Mouse (Mus musculus): ENCODE results near the gene Gkap1.

Gene Gkap1

DNA sequence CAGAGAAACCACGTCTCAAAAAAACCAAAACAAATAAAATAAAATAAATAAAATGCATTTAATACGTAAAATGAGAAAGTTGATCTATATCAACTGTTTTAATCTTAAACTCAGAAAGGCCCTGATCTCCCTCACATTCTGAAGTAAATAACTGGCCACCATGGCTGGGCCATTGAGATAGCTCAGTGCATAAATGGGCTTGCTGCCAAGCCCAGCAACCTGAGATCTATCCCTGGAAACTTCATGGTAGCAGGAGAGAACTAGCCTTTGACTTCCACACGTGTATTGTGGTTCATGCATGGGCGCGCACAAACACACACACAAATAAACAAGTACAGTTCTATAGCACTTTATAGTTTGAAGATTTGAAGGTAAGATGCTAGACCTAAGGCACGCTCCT is 74.2 kb downstream of the Gkap1 start:
- DNase-seq (ENCODE audit: low read depth, low spot score): no peak
- Histone ChIP-seq H3K27me3 (ENCODE audit: control insufficient read depth, insufficient read depth, low read length, poor library complexity, severe bottlenecking) (no peaks in the 10 kb centered on the region), H3K36me3 (ENCODE audit: control insufficient read depth, insufficient read depth, low read length, poor library complexity, severe bottlenecking) (no peaks in the 10 kb centered on the region)

DNA sequence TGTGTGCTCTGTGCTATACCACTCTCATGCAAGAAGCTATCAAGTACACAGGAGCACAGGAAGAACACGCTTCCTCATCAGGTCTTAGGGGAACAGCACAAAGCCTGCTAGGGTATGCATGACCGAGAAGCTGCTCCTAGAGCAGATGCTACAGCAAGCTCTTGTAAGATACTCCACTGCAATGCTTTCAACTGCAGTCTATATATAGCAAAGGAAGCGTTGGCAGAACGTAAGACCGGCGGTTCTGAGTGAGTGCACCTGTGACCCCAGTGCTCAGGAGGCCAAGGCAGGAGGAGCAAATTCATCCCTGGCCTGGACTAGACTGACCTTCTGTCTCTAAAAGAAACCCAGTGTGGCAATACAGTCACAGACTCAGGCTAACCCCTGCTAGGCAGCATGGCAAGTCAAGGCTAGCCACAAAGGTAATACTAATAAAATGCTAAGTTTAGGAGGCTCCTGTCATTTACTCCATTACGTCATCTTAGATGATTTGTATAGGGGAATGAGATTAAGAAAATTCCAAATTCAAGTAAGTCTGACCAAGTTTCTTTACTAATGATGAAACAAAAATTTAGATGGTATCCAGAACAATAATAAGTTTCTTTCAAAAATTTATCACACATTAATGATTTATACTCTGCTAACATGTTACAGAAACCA is 77.4 kb downstream of the Gkap1 start:
- peak; percentile 76 for DNase-seq (ENCODE audit: low read depth, low spot score)

DNA sequence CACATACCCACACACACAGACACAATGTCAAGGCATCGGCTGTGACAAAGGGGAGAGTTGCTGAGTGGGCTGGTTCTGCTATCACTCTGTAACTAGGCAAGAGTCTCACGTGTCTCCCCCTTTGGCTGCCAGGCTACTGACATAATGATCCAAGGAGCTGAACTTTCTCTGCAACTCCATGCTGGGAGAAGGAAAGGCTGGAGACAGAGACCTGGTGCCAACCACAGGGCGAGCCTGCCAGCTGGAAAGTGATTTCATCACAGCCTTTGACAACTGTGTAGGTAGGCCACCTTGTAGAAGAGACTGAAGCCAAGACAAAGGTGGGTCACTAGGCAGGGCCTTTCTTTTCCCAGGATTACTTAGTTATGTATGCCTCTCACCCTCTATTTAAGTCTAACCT is 78.3 kb downstream of the Gkap1 start:
- Histone ChIP-seq H3K27me3 (ENCODE audit: control insufficient read depth, insufficient read depth, low read length, poor library complexity, severe bottlenecking) (no peaks in the 10 kb centered on the region), H3K36me3 (ENCODE audit: control insufficient read depth, insufficient read depth, low read length, poor library complexity, severe bottlenecking) (peaks cover 9% of the 10 kb centered on the region)
- no peak for DNase-seq (ENCODE audit: low read depth, low spot score)

More for the DNA sequence above, 77.4 kb downstream of the Gkap1 start:
- Histone ChIP-seq H3K36me3 (ENCODE audit: control insufficient read depth, insufficient read depth, low read length, poor library complexity, severe bottlenecking) (peaks cover 7% of the 10 kb centered on the region), H3K27me3 (ENCODE audit: control insufficient read depth, insufficient read depth, low read length, poor library complexity, severe bottlenecking) (no peaks in the 10 kb centered on the region)

GRCm38 (mm10) chr13:58194908-58195307 is 80.6 kb downstream of the Gkap1 start:
- Histone ChIP-seq H3K36me3 (ENCODE audit: control insufficient read depth, insufficient read depth, low read length, poor library complexity, severe bottlenecking) (peaks cover 17% of the 10 kb centered on the region), H3K27me3 (ENCODE audit: control insufficient read depth, insufficient read depth, low read length, poor library complexity, severe bottlenecking) (no peaks in the 10 kb centered on the region)
- no peak for DNase-seq (ENCODE audit: low read depth, low spot score)

- no peaks in the 10 kb centered on the region for H3K27me3 ChIP-seq (ENCODE audit: control insufficient read depth, insufficient read depth, low read length, poor library complexity, severe bottlenecking)
- peaks cover 22% of the 10 kb centered on the region for H3K36me3 ChIP-seq (ENCODE audit: control insufficient read depth, insufficient read depth, low read length, poor library complexity, severe bottlenecking)
- no peak for DNase-seq (ENCODE audit: low read depth, low spot score)
Observed at GRCm38 (mm10) chr13:58193221-58193620, 82.3 kb downstream of the Gkap1 start.

DNA sequence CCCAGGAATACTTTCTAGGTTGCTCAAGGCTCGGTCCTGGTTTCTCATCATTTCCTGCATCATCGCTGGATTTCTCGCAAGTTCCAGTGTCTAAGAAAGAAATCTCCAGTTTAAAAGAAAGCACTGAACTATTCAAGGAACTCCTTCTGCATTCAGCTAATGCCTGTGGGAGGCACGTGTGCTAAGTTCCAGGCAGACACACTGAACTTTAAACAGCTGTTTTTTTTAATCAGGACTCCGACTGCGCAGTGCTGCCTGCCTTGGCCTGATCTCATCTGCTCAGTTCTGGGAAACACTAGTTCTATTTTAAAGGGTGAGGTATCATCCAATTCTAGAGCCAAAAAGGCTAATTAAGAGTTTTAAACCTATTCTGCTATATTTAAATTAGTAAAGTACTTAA is 83.4 kb downstream of the Gkap1 start:
- no peak for DNase-seq (ENCODE audit: low read depth, low spot score)
- H3K36me3 ChIP-seq (ENCODE audit: control insufficient read depth, insufficient read depth, low read length, poor library complexity, severe bottlenecking): peaks cover 22% of the 10 kb centered on the region
- H3K27me3 ChIP-seq (ENCODE audit: control insufficient read depth, insufficient read depth, low read length, poor library complexity, severe bottlenecking): no peaks in the 10 kb centered on the region

GRCm38 (mm10) chr13:58191516-58191915 is 84.0 kb downstream of the Gkap1 start:
- Histone ChIP-seq H3K36me3 (ENCODE audit: control insufficient read depth, insufficient read depth, low read length, poor library complexity, severe bottlenecking) (peaks cover 22% of the 10 kb centered on the region), H3K27me3 (ENCODE audit: control insufficient read depth, insufficient read depth, low read length, poor library complexity, severe bottlenecking) (no peaks in the 10 kb centered on the region)
- DNase-seq (ENCODE audit: low read depth, low spot score): no peak

DNA sequence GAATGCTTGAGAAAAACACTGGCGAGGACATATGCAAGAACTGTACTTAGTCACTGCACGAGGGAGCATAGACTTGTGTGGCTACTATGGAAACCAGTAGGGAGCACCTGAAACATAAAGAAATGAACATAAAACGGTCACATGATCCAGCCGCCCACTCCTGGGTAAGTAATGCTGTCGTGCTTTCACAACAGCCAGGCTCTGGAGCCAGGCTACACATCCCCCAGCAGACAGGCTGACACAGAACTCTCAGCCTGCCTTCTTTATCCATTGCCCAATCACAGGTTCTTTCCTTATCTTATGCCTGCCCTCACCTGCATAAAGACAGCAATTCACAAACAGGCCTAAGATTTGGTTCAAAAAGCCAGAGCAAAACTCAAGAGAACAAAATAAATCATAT is 86.0 kb downstream of the Gkap1 start:
- H3K27me3 ChIP-seq (ENCODE audit: control insufficient read depth, insufficient read depth, low read length, poor library complexity, severe bottlenecking): no peaks in the 10 kb centered on the region

GRCm38 (mm10) chr13:58188412-58188811 is 87.1 kb downstream of the Gkap1 start:
- DNase-seq (ENCODE audit: low read depth, low spot score): peak; percentile 92
- Histone ChIP-seq H3K27me3 (ENCODE audit: control insufficient read depth, insufficient read depth, low read length, poor library complexity, severe bottlenecking) (no peaks in the 10 kb centered on the region), H3K36me3 (ENCODE audit: control insufficient read depth, insufficient read depth, low read length, poor library complexity, severe bottlenecking) (peaks cover 21% of the 10 kb centered on the region)

More for the DNA sequence above, 86.0 kb downstream of the Gkap1 start:
- peaks cover 21% of the 10 kb centered on the region for H3K36me3 ChIP-seq (ENCODE audit: control insufficient read depth, insufficient read depth, low read length, poor library complexity, severe bottlenecking)
- no peak for DNase-seq (ENCODE audit: low read depth, low spot score)

DNA sequence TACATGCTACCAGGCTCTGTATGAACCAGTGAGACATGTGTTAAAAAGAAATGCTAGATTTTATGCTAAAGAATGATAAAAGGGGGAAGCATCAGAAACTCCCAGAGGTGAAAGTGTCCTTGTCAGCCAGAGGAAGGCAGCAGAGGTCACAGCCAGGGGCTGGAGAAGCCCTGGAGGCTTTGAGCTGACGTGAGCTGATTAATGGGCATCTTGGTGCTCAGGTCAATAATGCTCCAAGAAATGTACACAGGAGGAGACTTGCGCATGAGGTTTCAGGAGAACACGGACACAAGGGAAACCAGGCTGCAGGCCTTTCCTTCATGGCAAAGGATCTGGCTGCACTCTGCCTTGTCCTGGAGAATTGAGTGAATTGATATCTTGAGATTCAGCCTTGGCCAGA is 87.7 kb downstream of the Gkap1 start:
- Histone ChIP-seq H3K36me3 (ENCODE audit: control insufficient read depth, insufficient read depth, low read length, poor library complexity, severe bottlenecking) (peaks cover 16% of the 10 kb centered on the region), H3K27me3 (ENCODE audit: control insufficient read depth, insufficient read depth, low read length, poor library complexity, severe bottlenecking) (no peaks in the 10 kb centered on the region)
- no peak for DNase-seq (ENCODE audit: low read depth, low spot score)

DNA sequence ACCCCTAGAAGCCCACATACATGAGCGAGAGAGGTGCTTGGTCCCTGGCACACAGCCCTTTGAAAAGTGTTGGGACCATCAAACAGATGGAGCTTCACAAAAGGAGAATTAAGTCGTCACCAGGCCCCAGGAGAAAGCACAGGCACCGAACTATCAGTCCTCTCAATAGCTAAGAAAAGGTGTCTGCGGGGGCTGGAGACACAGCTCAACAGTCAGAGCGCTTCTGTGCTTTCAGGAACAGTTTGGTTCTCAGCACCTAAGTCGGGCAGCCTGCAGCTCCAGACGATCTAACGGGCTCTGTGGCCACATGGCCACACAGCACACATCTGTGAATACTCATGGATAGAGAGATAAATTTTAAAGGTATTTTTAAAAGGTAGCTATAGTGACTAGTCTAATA is 89.2 kb downstream of the Gkap1 start:
- peaks cover 11% of the 10 kb centered on the region for H3K36me3 ChIP-seq (ENCODE audit: control insufficient read depth, insufficient read depth, low read length, poor library complexity, severe bottlenecking)
- no peak for DNase-seq (ENCODE audit: low read depth, low spot score)
- no peaks in the 10 kb centered on the region for H3K27me3 ChIP-seq (ENCODE audit: control insufficient read depth, insufficient read depth, low read length, poor library complexity, severe bottlenecking)

DNA sequence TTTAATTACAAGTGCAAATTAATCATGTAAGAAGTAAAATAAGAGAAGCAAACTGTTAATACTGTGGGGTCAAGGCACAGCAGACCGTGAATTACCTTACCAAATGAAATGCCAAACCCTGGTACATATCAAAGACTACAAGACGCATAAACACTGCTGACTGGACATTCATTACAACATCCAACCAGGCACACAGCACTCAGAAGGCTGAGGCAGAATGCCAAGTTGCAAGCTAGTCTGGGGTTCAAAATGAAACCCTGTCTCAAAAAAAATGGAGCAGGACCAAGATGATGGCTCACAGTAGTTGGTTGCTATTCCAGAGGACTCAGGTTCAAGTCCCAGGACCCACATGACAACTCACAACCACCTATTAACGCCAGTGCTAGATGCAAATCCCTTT is 91.4 kb downstream of the Gkap1 start:
- Histone ChIP-seq H3K27me3 (ENCODE audit: control insufficient read depth, insufficient read depth, low read length, poor library complexity, severe bottlenecking) (no peaks in the 10 kb centered on the region), H3K36me3 (ENCODE audit: control insufficient read depth, insufficient read depth, low read length, poor library complexity, severe bottlenecking) (peaks cover 9% of the 10 kb centered on the region)
- DNase-seq (ENCODE audit: low read depth, low spot score): no peak

Data from splenic B cell, adult 2 months (primary cell).